Comparison of ENCODE assay signal across 25 mouse cellular contexts in genomic region chr5:96452027-96452426, GRCm38 (mm10).
DNase-seq lines count a peak whose midpoint lies in the region; ATAC-seq lines count a peak whose summit lies in the region.
"Had no signal": no experiment of that assay in that cellular context is flagged by ENCODE, and none has a peak within 500 bp of the region (broad histone marks: within the 10 kb centered on the region; RNA-seq: fewer than 3 reads in every experiment).

No protein-coding gene starts in this region.

- H3K4me1 ChIP-seq in kidney, embryonic 14.5 days (ENCODE audit: control insufficient read depth, insufficient read depth, low read length), result peaks cover 24% of the 10 kb centered on the region
- 0 out of 2 replicates have a peak, but pooled peaks cover 7% of the 10 kb centered on the region for H3K4me1 ChIP-seq in liver, embryonic 15.5 days (replicated peaks)
- no peaks in the 10 kb centered on the region; the same call in 1 of the 2 replicates for H3K4me1 ChIP-seq in liver, embryonic 11.5 days (replicated peaks; ENCODE audit: control insufficient read depth, insufficient read depth, low read length)
- H3K4me1 ChIP-seq in intestine, embryonic 15.5 days (replicated peaks), result 0 out of 2 replicates have a peak, but pooled peaks cover 11% of the 10 kb centered on the region
- H3K4me1 ChIP-seq: embryonic facial prominence, embryonic 13.5 days; forebrain, embryonic 10.5 days; forebrain, embryonic 15.5 days; midbrain, embryonic 13.5 days; neural tube, embryonic 13.5 days had no signal

- no peaks in the 10 kb centered on the region for H3K27me3 ChIP-seq in kidney, embryonic 14.5 days (ENCODE audit: control insufficient read depth, insufficient read depth, low read length)
- H3K27me3 ChIP-seq in liver, embryonic 15.5 days, result no peaks in the 10 kb centered on the region
- no peaks in the 10 kb centered on the region for H3K27me3 ChIP-seq in liver, embryonic 11.5 days (replicated peaks; ENCODE audit: control insufficient read depth, insufficient read depth, low read length)
- H3K27me3 ChIP-seq in intestine, embryonic 15.5 days (replicated peaks), result no peaks in the 10 kb centered on the region
- H3K27me3 ChIP-seq: embryonic facial prominence, embryonic 13.5 days; forebrain, embryonic 15.5 days; heart, embryonic 12.5 days; midbrain, embryonic 13.5 days; neural tube, embryonic 13.5 days had no signal

- no peak overlapping the region for H3K27ac ChIP-seq in kidney, embryonic 14.5 days (ENCODE audit: low read depth, low read length)
- 0 out of 2 replicates have a peak overlapping the region, but pooled peaks have one; percentile 4 for H3K27ac ChIP-seq in liver, embryonic 15.5 days (replicated peaks)
- no peak overlapping the region for H3K27ac ChIP-seq in liver, embryonic 11.5 days (ENCODE audit: low read depth, low read length)
- H3K27ac ChIP-seq in intestine, embryonic 15.5 days, result 0 out of 2 replicates have a peak overlapping the region, but pooled peaks have one; percentile 24
- H3K27ac ChIP-seq: embryonic facial prominence, embryonic 13.5 days; forebrain, embryonic 10.5 days; forebrain, embryonic 15.5 days; gastrocnemius, adult 2 months; hindbrain, embryonic 14.5 days; macrophage; midbrain, embryonic 13.5 days; neural tube, embryonic 13.5 days had no signal

- no peak overlapping the region for H3K9ac ChIP-seq in kidney, embryonic 14.5 days (ENCODE audit: low read depth, low read length)
- H3K9ac ChIP-seq in liver, embryonic 15.5 days, result no peak overlapping the region
- H3K9ac ChIP-seq in liver, embryonic 11.5 days (ENCODE audit: low read depth, low read length), result no peak overlapping the region
- H3K9ac ChIP-seq in intestine, embryonic 15.5 days, result no peak overlapping the region
- H3K9ac ChIP-seq: embryonic facial prominence, embryonic 13.5 days; forebrain, embryonic 15.5 days; heart, embryonic 12.5 days; hindbrain, embryonic 14.5 days; midbrain, embryonic 13.5 days; neural tube, embryonic 13.5 days had no signal

- DNase-seq in kidney, adult 11 months, result no peak
- no peak for DNase-seq in liver, embryonic 11.5 days (ENCODE audit: low spot score)
- DNase-seq in kidney, postnatal 14 days, result peak; percentile 36
- no peak for DNase-seq in heart, postnatal 4 days
- DNase-seq: adrenal gland, postnatal 25 days; cerebellum, adult 11-12 months; cerebellum, postnatal 10 days; gastrocnemius, adult 2 months; gastrocnemius, postnatal 36 days; heart, adult 18-20 months; liver; lung, adult 18-20 months; right cerebral cortex, postnatal 4 days had no signal

- no peak overlapping the region for H3K4me3 ChIP-seq in kidney, embryonic 14.5 days (ENCODE audit: low read length)
- H3K4me3 ChIP-seq in liver, embryonic 15.5 days (replicated peaks), result no peak overlapping the region
- H3K4me3 ChIP-seq in liver, embryonic 11.5 days (ENCODE audit: low read depth, low read length), result no peak overlapping the region
- no peak overlapping the region for H3K4me3 ChIP-seq in intestine, embryonic 15.5 days (replicated peaks)
- H3K4me3 ChIP-seq: embryonic facial prominence, embryonic 13.5 days; forebrain, embryonic 10.5 days; forebrain, embryonic 15.5 days; gastrocnemius, adult 2 months; heart, embryonic 12.5 days; midbrain, embryonic 13.5 days; neural tube, embryonic 13.5 days had no signal

- no peak overlapping the region for H3K4me2 ChIP-seq in kidney, embryonic 14.5 days (replicated peaks; ENCODE audit: low read depth, low read length)
- no peak overlapping the region for H3K4me2 ChIP-seq in liver, embryonic 15.5 days
- H3K4me2 ChIP-seq in liver, embryonic 11.5 days, result no peak overlapping the region
- no peak overlapping the region for H3K4me2 ChIP-seq in intestine, embryonic 15.5 days (replicated peaks)
- H3K4me2 ChIP-seq: embryonic facial prominence, embryonic 13.5 days; forebrain, embryonic 15.5 days; heart, embryonic 12.5 days; hindbrain, embryonic 14.5 days; midbrain, embryonic 13.5 days; neural tube, embryonic 13.5 days had no signal

- H3K9me3 ChIP-seq in kidney, embryonic 14.5 days (ENCODE audit: control insufficient read depth, low read length), result no peaks in the 10 kb centered on the region
- H3K9me3 ChIP-seq in liver, embryonic 15.5 days (replicated peaks), result no peaks in the 10 kb centered on the region
- H3K9me3 ChIP-seq in liver, embryonic 11.5 days (ENCODE audit: control insufficient read depth, low read length), result no peaks in the 10 kb centered on the region
- H3K9me3 ChIP-seq in intestine, embryonic 15.5 days, result no peaks in the 10 kb centered on the region
- H3K9me3 ChIP-seq: embryonic facial prominence, embryonic 13.5 days; forebrain, embryonic 10.5 days; forebrain, embryonic 15.5 days; heart, embryonic 12.5 days; midbrain, embryonic 13.5 days; neural tube, embryonic 13.5 days had no signal

- WGBS in kidney, embryonic 14.5 days, result 7% methylated on average over 1 of the region's 1 CpGs
- 26% methylated on average over 1 of the region's 1 CpGs for WGBS in liver, embryonic 15.5 days (ENCODE audit: insufficient replicate concordance)
- 30% methylated on average over 1 of the region's 1 CpGs for WGBS in liver, embryonic 11.5 days
- 14% methylated on average over 1 of the region's 1 CpGs for WGBS in intestine, embryonic 15.5 days

- H3K36me3 ChIP-seq in kidney, embryonic 14.5 days (ENCODE audit: control insufficient read depth, insufficient read depth, low read length), result no peaks in the 10 kb centered on the region
- no peaks in the 10 kb centered on the region for H3K36me3 ChIP-seq in liver, embryonic 15.5 days (replicated peaks)
- H3K36me3 ChIP-seq in liver, embryonic 11.5 days (ENCODE audit: control insufficient read depth, insufficient read depth, low read length), result no peaks in the 10 kb centered on the region
- H3K36me3 ChIP-seq in intestine, embryonic 15.5 days, result no peaks in the 10 kb centered on the region
- H3K36me3 ChIP-seq: embryonic facial prominence, embryonic 13.5 days; forebrain, embryonic 10.5 days; forebrain, embryonic 15.5 days; heart, embryonic 12.5 days; midbrain, embryonic 13.5 days; neural tube, embryonic 13.5 days had no signal

- ATAC-seq in kidney, embryonic 14.5 days (ENCODE audit: low FRiP score, low TSS enrichment), result peak; percentile 69; the same call in 1 of the 2 replicates
- no peak for ATAC-seq in liver, embryonic 15.5 days (ENCODE audit: insufficient read depth)
- no peak for ATAC-seq in liver, embryonic 11.5 days (replicated peaks; ENCODE audit: low FRiP score)
- peak; percentile 83 for ATAC-seq in intestine, embryonic 15.5 days
- ATAC-seq: CD4-positive, CD25-positive, alpha-beta regulatory T cell, adult 4 months; forebrain, embryonic 15.5 days; midbrain, embryonic 13.5 days had no signal

Comparison
In these comparisons a context has a peak if more than half of its experiments do, and no peak if none do; other contexts are left out.
1. H3K27ac ChIP-seq: peak in liver, embryonic 15.5 days (single experiment) and intestine, embryonic 15.5 days (single experiment); none in kidney, embryonic 14.5 days (single experiment) and liver, embryonic 11.5 days (single experiment).
2. ATAC-seq: peak in kidney, embryonic 14.5 days (single experiment) and intestine, embryonic 15.5 days (single experiment); none in liver, embryonic 15.5 days (single experiment) and liver, embryonic 11.5 days (single experiment).